Mouse (Mus musculus) mouse trophoblast stem cell (cell line): ENCODE data around the gene Mrgprb2.

Experiments used
- in situ Hi-C, 2 experiments: fragments of 300-500 bp; cut with MseI, MboI; formaldehyde crosslinking; loops; 2 replicates in 1 of 2; 3 replicates in 1 of 2; pipeline ENCODE4 v1.15.1; 2025

Mrgprb2 gene

GRCm38 (mm10) chr7:48557986-48558385, at the start of gene Mrgprb2:
Mrgprb2 (minus strand) TSS chr7:48558086.
- in situ Hi-C loops, result no loop called here
